Mouse (Mus musculus) cerebellum, adult 8-10 months (tissue): ENCODE data around the gene Fam198b.
"Not testable (repeated sequence)": the region's sequence is repeated elsewhere in the genome, so short reads cannot be mapped to it uniquely, and the experiment has no call there.

Source experiments
- DNase-seq: peaks from one replicate; pipeline ENCODE4 v3.0.0; 2022

Fam198b gene

GRCm38 (mm10) chr3:79928409-79928808, 44.1 kb downstream of the Fam198b start:
- DNase-seq: no peak

GRCm38 (mm10) chr3:79930141-79930744, 45.9 kb downstream of the Fam198b start:
- no peak for DNase-seq

- no peak for DNase-seq
These were observed 51.9 kb downstream of the Fam198b start for GRCm38 (mm10) chr3:79936213-79936612.

GRCm38 (mm10) chr3:79936730-79937447, 52.6 kb downstream of the Fam198b start:
- no peak for DNase-seq

- DNase-seq: no peak
These were observed 63.4 kb downstream of the Fam198b start for GRCm38 (mm10) chr3:79947736-79948135.

- no peak for DNase-seq
These were observed 63.8 kb downstream of the Fam198b start for GRCm38 (mm10) chr3:79948151-79948550.

GRCm38 (mm10) chr3:79953164-79953759, 68.9 kb downstream of the Fam198b start:
- no peak for DNase-seq

GRCm38 (mm10) chr3:79955262-79955661, 70.9 kb downstream of the Fam198b start:
- DNase-seq: no peak

- DNase-seq: no peak
These were observed 72.5 kb downstream of the Fam198b start for GRCm38 (mm10) chr3:79956792-79957191.

GRCm38 (mm10) chr3:79957752-79958151, 73.4 kb downstream of the Fam198b start:
- no peak for DNase-seq

- no peak for DNase-seq
These were observed 82.4 kb downstream of the Fam198b start for GRCm38 (mm10) chr3:79966709-79967108.

- no peak for DNase-seq
These were observed 83.0 kb downstream of the Fam198b start for GRCm38 (mm10) chr3:79967346-79967745.

GRCm38 (mm10) chr3:79968426-79968825, 84.1 kb downstream of the Fam198b start:
- no peak for DNase-seq

- not testable (repeated sequence) for DNase-seq
These were observed 85.2 kb downstream of the Fam198b start for GRCm38 (mm10) chr3:79969536-79969935.

GRCm38 (mm10) chr3:79970070-79970469, 85.7 kb downstream of the Fam198b start:
- DNase-seq: no peak

- no peak for DNase-seq
These were observed 86.2 kb downstream of the Fam198b start for GRCm38 (mm10) chr3:79970498-79970897.

GRCm38 (mm10) chr3:79971542-79971941, 87.2 kb downstream of the Fam198b start:
- no peak for DNase-seq

- no peak for DNase-seq
These were observed 92.5 kb downstream of the Fam198b start for GRCm38 (mm10) chr3:79976786-79977185.

GRCm38 (mm10) chr3:79977656-79978450, 93.5 kb downstream of the Fam198b start:
- DNase-seq: no peak

- DNase-seq: no peak
These were observed 96.4 kb downstream of the Fam198b start for GRCm38 (mm10) chr3:79980714-79981113.

GRCm38 (mm10) chr3:79983961-79984419, 99.7 kb downstream of the Fam198b start:
- DNase-seq: no peak

- DNase-seq: no peak
These were observed 100.2 kb downstream of the Fam198b start for GRCm38 (mm10) chr3:79984542-79984941.

GRCm38 (mm10) chr3:79989250-79989649, 104.9 kb downstream of the Fam198b start:
- no peak for DNase-seq
